Mouse (Mus musculus): Measurements from ENCODE around the gene Lrrc7. TPM values are rescaled to one million over a fixed set of nuclear protein-coding genes. Genes with fewer than 3 reads are reported as not detected.

The Lrrc7 gene
- polyA plus RNA-seq, 1 experiment from 2014 or later: 0.55 TPM

GRCm38 (mm10) chr3:158093919-158094318, 468.1 kb downstream of the Lrrc7 start:
- H3K36me3 ChIP-seq: no peaks in the 10 kb centered on the region
- H3K9ac ChIP-seq: no peak overlapping the region
- H3K9me3 ChIP-seq (replicated peaks): no peaks in the 10 kb centered on the region
- H3K4me3 ChIP-seq (replicated peaks): no peak overlapping the region
- no peak overlapping the region for H3K4me2 ChIP-seq
- no peak for ATAC-seq (replicated peaks; ENCODE audit: low FRiP score)
- H3K27me3 ChIP-seq: no peaks in the 10 kb centered on the region
- 84% methylated on average over 4 of the region's 4 CpGs for WGBS
- H3K4me1 ChIP-seq: no peaks in the 10 kb centered on the region
- no peak overlapping the region for H3K27ac ChIP-seq

- Histone ChIP-seq H3K4me3 (replicated peaks) (no peak overlapping the region), H3K36me3 (no peaks in the 10 kb centered on the region), H3K27me3 (no peaks in the 10 kb centered on the region), H3K27ac (no peak overlapping the region), H3K4me1 (no peaks in the 10 kb centered on the region), H3K9me3 (replicated peaks) (no peaks in the 10 kb centered on the region), H3K4me2 (no peak overlapping the region), H3K9ac (no peak overlapping the region)
- ATAC-seq (replicated peaks; ENCODE audit: low FRiP score): no peak
- WGBS: 79% methylated on average over 3 of the region's 3 CpGs
Measured at GRCm38 (mm10) chr3:158091601-158092000, 470.4 kb downstream of the Lrrc7 start.

GRCm38 (mm10) chr3:158077828-158078227, 484.2 kb downstream of the Lrrc7 start:
- Histone ChIP-seq H3K4me3 (replicated peaks) (no peak overlapping the region), H3K9me3 (replicated peaks) (no peaks in the 10 kb centered on the region), H3K9ac (no peak overlapping the region), H3K4me1 (no peaks in the 10 kb centered on the region), H3K27ac (no peak overlapping the region), H3K36me3 (no peaks in the 10 kb centered on the region), H3K4me2 (no peak overlapping the region), H3K27me3 (no peaks in the 10 kb centered on the region)
- ATAC-seq (replicated peaks; ENCODE audit: low FRiP score): no peak
- 65% methylated on average over 5 of the region's 5 CpGs for WGBS

- Histone ChIP-seq H3K27me3 (no peaks in the 10 kb centered on the region), H3K9ac (no peak overlapping the region), H3K27ac (no peak overlapping the region), H3K36me3 (no peaks in the 10 kb centered on the region), H3K4me1 (no peaks in the 10 kb centered on the region), H3K4me3 (replicated peaks) (no peak overlapping the region), H3K9me3 (replicated peaks) (no peaks in the 10 kb centered on the region), H3K4me2 (no peak overlapping the region)
- WGBS: 55% methylated on average over 1 of the region's 1 CpGs
- no peak for ATAC-seq (replicated peaks; ENCODE audit: low FRiP score)
Measured at GRCm38 (mm10) chr3:158077380-158077772, 484.6 kb downstream of the Lrrc7 start.

- no peaks in the 10 kb centered on the region for H3K4me1 ChIP-seq
- H3K9ac ChIP-seq: no peak overlapping the region
- H3K4me3 ChIP-seq (replicated peaks): no peak overlapping the region
- ATAC-seq (replicated peaks; ENCODE audit: low FRiP score): peak; percentile 22; the same call in 1 of the 2 replicates
- H3K4me2 ChIP-seq: no peak overlapping the region
- H3K27ac ChIP-seq: no peak overlapping the region
- H3K9me3 ChIP-seq (replicated peaks): no peaks in the 10 kb centered on the region
- WGBS: 49% methylated on average over 4 of the region's 4 CpGs
- H3K36me3 ChIP-seq: no peaks in the 10 kb centered on the region
- H3K27me3 ChIP-seq: no peaks in the 10 kb centered on the region
Measured at GRCm38 (mm10) chr3:158076685-158077379, 485.2 kb downstream of the Lrrc7 start.

- Histone ChIP-seq H3K4me1 (no peaks in the 10 kb centered on the region), H3K27ac (no peak overlapping the region), H3K27me3 (no peaks in the 10 kb centered on the region), H3K4me3 (replicated peaks) (no peak overlapping the region), H3K9ac (no peak overlapping the region), H3K36me3 (no peaks in the 10 kb centered on the region), H3K9me3 (replicated peaks) (no peaks in the 10 kb centered on the region), H3K4me2 (no peak overlapping the region)
- 75% methylated on average over 2 of the region's 2 CpGs for WGBS
- ATAC-seq (replicated peaks; ENCODE audit: low FRiP score): no peak
Measured at GRCm38 (mm10) chr3:158075004-158075403, 487.0 kb downstream of the Lrrc7 start.

GRCm38 (mm10) chr3:158068613-158069263, 493.3 kb downstream of the Lrrc7 start:
- ATAC-seq (replicated peaks; ENCODE audit: low FRiP score): no peak
- Histone ChIP-seq H3K27me3 (no peaks in the 10 kb centered on the region), H3K27ac (no peak overlapping the region), H3K4me2 (no peak overlapping the region), H3K9me3 (replicated peaks) (no peaks in the 10 kb centered on the region), H3K9ac (no peak overlapping the region), H3K4me3 (replicated peaks) (no peak overlapping the region), H3K4me1 (no peaks in the 10 kb centered on the region), H3K36me3 (peaks cover 17% of the 10 kb centered on the region; the same call in 1 of the 2 replicates)
- 69% methylated on average over 9 of the region's 9 CpGs for WGBS

GRCm38 (mm10) chr3:158067916-158068315, 494.1 kb downstream of the Lrrc7 start:
- Histone ChIP-seq H3K4me3 (replicated peaks) (no peak overlapping the region), H3K27me3 (no peaks in the 10 kb centered on the region), H3K27ac (no peak overlapping the region), H3K4me2 (no peak overlapping the region), H3K36me3 (peaks cover 23% of the 10 kb centered on the region), H3K9me3 (replicated peaks) (no peaks in the 10 kb centered on the region), H3K4me1 (no peaks in the 10 kb centered on the region), H3K9ac (no peak overlapping the region)
- no peak for ATAC-seq (replicated peaks; ENCODE audit: low FRiP score)
- 73% methylated on average over 7 of the region's 7 CpGs for WGBS

GRCm38 (mm10) chr3:158065256-158065655, 496.8 kb downstream of the Lrrc7 start:
- WGBS: 92% methylated on average over 2 of the region's 2 CpGs
- ATAC-seq (replicated peaks; ENCODE audit: low FRiP score): no peak
- H3K9me3 ChIP-seq (replicated peaks): no peaks in the 10 kb centered on the region

GRCm38 (mm10) chr3:158061811-158062523, 500.1 kb downstream of the Lrrc7 start:
- Histone ChIP-seq H3K9ac (no peak overlapping the region), H3K27me3 (no peaks in the 10 kb centered on the region), H3K4me2 (no peak overlapping the region), H3K4me3 (replicated peaks) (no peak overlapping the region), H3K36me3 (peaks cover 56% of the 10 kb centered on the region), H3K9me3 (replicated peaks) (no peaks in the 10 kb centered on the region), H3K4me1 (no peaks in the 10 kb centered on the region), H3K27ac (no peak overlapping the region)
- 89% methylated on average over 5 of the region's 5 CpGs for WGBS
- ATAC-seq (replicated peaks; ENCODE audit: low FRiP score): no peak

More at GRCm38 (mm10) chr3:158065256-158065655, 496.8 kb downstream of the Lrrc7 start:
- Histone ChIP-seq H3K9ac (no peak overlapping the region), H3K36me3 (peaks cover 34% of the 10 kb centered on the region), H3K4me2 (no peak overlapping the region), H3K4me1 (no peaks in the 10 kb centered on the region), H3K27ac (no peak overlapping the region), H3K27me3 (no peaks in the 10 kb centered on the region), H3K4me3 (replicated peaks) (no peak overlapping the region)

GRCm38 (mm10) chr3:158060621-158061291, 501.3 kb downstream of the Lrrc7 start:
- H3K27ac ChIP-seq: no peak overlapping the region
- peaks cover 66% of the 10 kb centered on the region for H3K36me3 ChIP-seq
- no peaks in the 10 kb centered on the region for H3K4me1 ChIP-seq
- H3K4me3 ChIP-seq (replicated peaks): no peak overlapping the region
- no peak for ATAC-seq (replicated peaks; ENCODE audit: low FRiP score)
- no peak overlapping the region for H3K4me2 ChIP-seq
- 76% methylated on average over 2 of the region's 2 CpGs for WGBS
- H3K9me3 ChIP-seq (replicated peaks): no peaks in the 10 kb centered on the region
- no peaks in the 10 kb centered on the region for H3K27me3 ChIP-seq
- H3K9ac ChIP-seq: no peak overlapping the region

- Histone ChIP-seq H3K27ac (no peak overlapping the region), H3K9me3 (replicated peaks) (no peaks in the 10 kb centered on the region), H3K36me3 (peaks cover 35% of the 10 kb centered on the region), H3K4me3 (replicated peaks) (no peak overlapping the region), H3K4me1 (no peaks in the 10 kb centered on the region), H3K27me3 (no peaks in the 10 kb centered on the region), H3K9ac (no peak overlapping the region), H3K4me2 (no peak overlapping the region)
- WGBS: 84% methylated on average over 2 of the region's 2 CpGs
- ATAC-seq (replicated peaks; ENCODE audit: low FRiP score): no peak
Measured at GRCm38 (mm10) chr3:158049508-158049907, 512.5 kb downstream of the Lrrc7 start.

All from kidney, embryonic 15.5 days (tissue).